Comparison of ENCODE assay signal across 13 mouse cellular contexts in the genomic region with DNA sequence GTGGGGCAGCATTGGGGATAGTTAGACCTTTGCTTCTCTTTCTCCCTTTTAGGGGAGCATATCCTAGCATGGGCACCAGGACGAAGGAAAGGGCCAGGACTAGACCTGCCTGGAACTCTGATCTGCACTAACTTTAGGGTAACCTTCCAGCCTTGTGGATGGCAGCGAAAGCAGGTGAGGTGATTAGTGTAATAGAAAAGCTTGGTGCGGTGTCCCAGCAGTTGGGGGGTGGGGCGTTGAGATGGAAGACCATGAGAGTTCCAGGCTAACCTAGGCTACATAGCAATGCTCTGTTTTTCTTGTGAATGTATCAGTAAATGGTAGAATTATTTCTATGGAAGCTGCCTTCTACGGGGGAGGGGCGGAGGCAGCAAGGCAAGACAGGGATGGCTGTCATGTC. TPM values are rescaled to one million over a fixed set of nuclear protein-coding genes. Genes with fewer than 3 reads are reported as not detected.
DNase-seq lines count a peak whose midpoint lies in the region; ATAC-seq and TF ChIP-seq lines count a peak whose summit lies in the region.
"Had no signal": no experiment of that assay in that cellular context is flagged by ENCODE, and none has a peak within 500 bp of the region (broad histone marks: within the 10 kb centered on the region; RNA-seq: fewer than 3 reads in every experiment).

No protein-coding gene starts in this region.

- H3K9ac ChIP-seq in heart, embryonic 12.5 days, result no peak overlapping the region
- no peak overlapping the region for H3K9ac ChIP-seq in liver, embryonic 15.5 days
- H3K9ac ChIP-seq in liver, embryonic 11.5 days (ENCODE audit: low read depth, low read length), result no peak overlapping the region
- H3K9ac ChIP-seq in embryonic facial prominence, embryonic 15.5 days, result 0 out of 2 replicates have a peak overlapping the region, but pooled peaks have one; percentile 28
- H3K9ac ChIP-seq in liver, postnatal 0 days (replicated peaks), result peak overlapping the region; percentile 44; the same call in 1 of the 2 replicates

- ATAC-seq in heart, embryonic 12.5 days (ENCODE audit: insufficient number of reproducible peaks, low FRiP score), result no peak
- no peak for ATAC-seq in liver, embryonic 15.5 days (ENCODE audit: insufficient read depth)
- no peak for ATAC-seq in liver, embryonic 11.5 days (replicated peaks; ENCODE audit: low FRiP score)
- ATAC-seq in embryonic facial prominence, embryonic 15.5 days (ENCODE audit: insufficient number of reproducible peaks, low FRiP score, low TSS enrichment, low read depth), result no peak
- no peak for ATAC-seq in liver, postnatal 0 days

- no peak for TF ChIP-seq CTCF in liver, postnatal 0 days (IDR thresholded peaks at IDR 0.05; ENCODE audit: low read depth)

- H3K4me1 ChIP-seq in heart, embryonic 12.5 days (replicated peaks), result peaks cover 18% of the 10 kb centered on the region
- H3K4me1 ChIP-seq in liver, embryonic 15.5 days (replicated peaks), result peaks cover 12% of the 10 kb centered on the region
- H3K4me1 ChIP-seq in liver, embryonic 11.5 days (replicated peaks; ENCODE audit: control insufficient read depth, insufficient read depth, low read length), result peaks cover 11% of the 10 kb centered on the region
- H3K4me1 ChIP-seq in embryonic facial prominence, embryonic 15.5 days, result peaks cover 30% of the 10 kb centered on the region
- H3K4me1 ChIP-seq in liver, postnatal 0 days (ENCODE audit: insufficient read depth), result peaks cover 23% of the 10 kb centered on the region

- no peaks in the 10 kb centered on the region for H3K9me3 ChIP-seq in heart, embryonic 12.5 days (replicated peaks)
- H3K9me3 ChIP-seq in liver, embryonic 15.5 days (replicated peaks), result no peaks in the 10 kb centered on the region
- H3K9me3 ChIP-seq in liver, embryonic 11.5 days (ENCODE audit: control insufficient read depth, low read length), result no peaks in the 10 kb centered on the region
- no peaks in the 10 kb centered on the region for H3K9me3 ChIP-seq in embryonic facial prominence, embryonic 15.5 days (replicated peaks)
- H3K9me3 ChIP-seq in liver, postnatal 0 days (ENCODE audit: low read length), result no peaks in the 10 kb centered on the region

- WGBS in heart, embryonic 12.5 days, result 80% methylated on average over 6 of the region's 6 CpGs
- WGBS in liver, embryonic 15.5 days (ENCODE audit: insufficient replicate concordance), result 68% methylated on average over 6 of the region's 6 CpGs
- 87% methylated on average over 6 of the region's 6 CpGs for WGBS in liver, embryonic 11.5 days
- WGBS in embryonic facial prominence, embryonic 15.5 days, result 90% methylated on average over 6 of the region's 6 CpGs
- WGBS in liver, postnatal 0 days (ENCODE audit: insufficient replicate concordance), result 83% methylated on average over 6 of the region's 6 CpGs

- no peak overlapping the region for H3K4me2 ChIP-seq in heart, embryonic 12.5 days
- H3K4me2 ChIP-seq in liver, embryonic 15.5 days, result peak overlapping the region; percentile 42
- no peak overlapping the region for H3K4me2 ChIP-seq in liver, embryonic 11.5 days
- H3K4me2 ChIP-seq in embryonic facial prominence, embryonic 15.5 days (replicated peaks), result peak overlapping the region; percentile 86
- H3K4me2 ChIP-seq in liver, postnatal 0 days (ENCODE audit: low read depth, low read length), result peak overlapping the region; percentile 82

- no peaks in the 10 kb centered on the region for H3K36me3 ChIP-seq in heart, embryonic 12.5 days
- no peaks in the 10 kb centered on the region for H3K36me3 ChIP-seq in liver, embryonic 15.5 days (replicated peaks)
- H3K36me3 ChIP-seq in liver, embryonic 11.5 days (ENCODE audit: control insufficient read depth, insufficient read depth, low read length), result no peaks in the 10 kb centered on the region
- H3K36me3 ChIP-seq in embryonic facial prominence, embryonic 15.5 days, result 0 out of 2 replicates have a peak, but pooled peaks cover 5% of the 10 kb centered on the region
- no peaks in the 10 kb centered on the region for H3K36me3 ChIP-seq in liver, postnatal 0 days (replicated peaks; ENCODE audit: insufficient read depth, low read length)

- no peak overlapping the region for H3K27ac ChIP-seq in heart, embryonic 12.5 days (ENCODE audit: poor library complexity, severe bottlenecking)
- H3K27ac ChIP-seq in liver, embryonic 15.5 days (replicated peaks), result no peak overlapping the region
- H3K27ac ChIP-seq in liver, embryonic 11.5 days (ENCODE audit: low read depth, low read length), result no peak overlapping the region
- H3K27ac ChIP-seq in embryonic facial prominence, embryonic 15.5 days (replicated peaks), result peak overlapping the region; percentile 94; the same call in 1 of the 2 replicates
- no peak overlapping the region for H3K27ac ChIP-seq in liver, postnatal 0 days (ENCODE audit: low read depth)

- no peak for DNase-seq in heart, postnatal 36 days
- DNase-seq in liver, embryonic 11.5 days (ENCODE audit: low spot score), result no peak
- no peak for DNase-seq in liver, postnatal 0 days
- no peak for DNase-seq in urinary bladder, postnatal 36 days (ENCODE audit: low spot score in 2 of 2)
- DNase-seq in layer of hippocampus, postnatal 10 days (ENCODE audit: low spot score in 2 of 2), result no peak
- DNase-seq: adrenal gland, postnatal 25 days; cerebellum, adult 11-12 months; gastrocnemius, postnatal 25 days; lung, postnatal 10 days had no signal

- H3K4me3 ChIP-seq in heart, embryonic 12.5 days, result 0 out of 2 replicates have a peak overlapping the region, but pooled peaks have one; percentile 43
- 0 out of 2 replicates have a peak overlapping the region, but pooled peaks have one; percentile 39 for H3K4me3 ChIP-seq in liver, embryonic 15.5 days (replicated peaks)
- no peak overlapping the region for H3K4me3 ChIP-seq in liver, embryonic 11.5 days (ENCODE audit: low read depth, low read length)
- H3K4me3 ChIP-seq in embryonic facial prominence, embryonic 15.5 days (replicated peaks), result peak overlapping the region; percentile 57
- peak overlapping the region; percentile 48; the same call in 1 of the 2 replicates for H3K4me3 ChIP-seq in liver, postnatal 0 days (ENCODE audit: low read depth, low read length)
- H3K4me3 ChIP-seq: erythroblast, embryonic 14.5 days had no signal

- intact Hi-C loops in heart, postnatal 36 days (cut with DNase I), result no loop called here

- no peak for TF ChIP-seq EP300 in liver, postnatal 0 days (IDR thresholded peaks at IDR 0.05; ENCODE audit: low read depth)

- peaks cover 7% of the 10 kb centered on the region; the same call in 1 of the 2 replicates for H3K27me3 ChIP-seq in heart, embryonic 12.5 days (replicated peaks)
- peaks cover 63% of the 10 kb centered on the region for H3K27me3 ChIP-seq in liver, embryonic 15.5 days
- peaks cover 25% of the 10 kb centered on the region for H3K27me3 ChIP-seq in liver, embryonic 11.5 days (replicated peaks; ENCODE audit: control insufficient read depth, insufficient read depth, low read length)
- no peaks in the 10 kb centered on the region for H3K27me3 ChIP-seq in embryonic facial prominence, embryonic 15.5 days
- H3K27me3 ChIP-seq in liver, postnatal 0 days (ENCODE audit: insufficient read depth, low read length), result peaks cover 21% of the 10 kb centered on the region; the same call in 1 of the 2 replicates

RNA-seq across cellular contexts. Expression of gene Mtmr11, which starts 1.2 kb away (rescaled TPM):
- 9.0 and 10.7 TPM in 2 replicates for polyA plus RNA-seq in heart, embryonic 12.5 days (2016; fragmentation: Nextera tagmentation; extraction: Ambion mirVana)
- 1 to 10 TPM; 2.0 to 5.6 TPM for total RNA-seq in heart, postnatal 36 days (2021)
- 2.3 and 3.7 TPM in 2 replicates for polyA plus RNA-seq in liver, embryonic 15.5 days (2015; fragmentation: Nextera tagmentation; extraction: Ambion mirVana)
- 6.8 and 8.8 TPM in 2 replicates for polyA plus RNA-seq in liver, embryonic 11.5 days (2014; fragmentation: Nextera tagmentation; extraction: Ambion mirVana)
- 25.7 and 26.6 TPM in 2 replicates for polyA plus RNA-seq in embryonic facial prominence, embryonic 15.5 days (2015; fragmentation: Nextera tagmentation; extraction: Ambion mirVana)
- polyA plus RNA-seq in liver, postnatal 0 days (2015; fragmentation: Nextera tagmentation; extraction: Ambion mirVana), result 2.7 and 3.0 TPM in 2 replicates
- total RNA-seq in layer of hippocampus, postnatal 10 days (2021), result 1 to 10 TPM; 5.5 to 9.2 TPM
- polyA plus RNA-seq: erythroblast, embryonic 14.5 days had no signal

RNA-seq across cellular contexts. Expression of gene Sf3b4, which starts 9.1 kb away (rescaled TPM):
- polyA plus RNA-seq in heart, embryonic 12.5 days (2016; fragmentation: Nextera tagmentation; extraction: Ambion mirVana), result 107 and 108 TPM in 2 replicates
- 10 to 100 TPM; 15.1 to 17.3 TPM for total RNA-seq in heart, postnatal 36 days (2021)
- 73.7 and 76.6 TPM in 2 replicates for polyA plus RNA-seq in liver, embryonic 15.5 days (2015; fragmentation: Nextera tagmentation; extraction: Ambion mirVana)
- 220 and 243 TPM in 2 replicates for polyA plus RNA-seq in liver, embryonic 11.5 days (2014; fragmentation: Nextera tagmentation; extraction: Ambion mirVana)
- 160 and 167 TPM in 2 replicates for polyA plus RNA-seq in embryonic facial prominence, embryonic 15.5 days (2015; fragmentation: Nextera tagmentation; extraction: Ambion mirVana)
- 38.6 and 41.1 TPM in 2 replicates for polyA plus RNA-seq in liver, postnatal 0 days (2015; fragmentation: Nextera tagmentation; extraction: Ambion mirVana)
- total RNA-seq in layer of hippocampus, postnatal 10 days (2021), result 10 to 100 TPM; 54.3 to 55.7 TPM

RNA-seq across cellular contexts. Expression of gene Sv2a, which starts 17.9 kb away (rescaled TPM):
- polyA plus RNA-seq in heart, embryonic 12.5 days (2016; fragmentation: Nextera tagmentation; extraction: Ambion mirVana), result 20.3 and 21.7 TPM in 2 replicates
- 1 to 10 TPM; 3.4 to 9.9 TPM for total RNA-seq in heart, postnatal 36 days (2021)
- 0.23 and 0.26 TPM in 2 replicates for polyA plus RNA-seq in liver, embryonic 15.5 days (2015; fragmentation: Nextera tagmentation; extraction: Ambion mirVana)
- polyA plus RNA-seq in liver, embryonic 11.5 days (2014; fragmentation: Nextera tagmentation; extraction: Ambion mirVana), result 3.5 and 4.3 TPM in 2 replicates
- 4.8 and 5.6 TPM in 2 replicates for polyA plus RNA-seq in embryonic facial prominence, embryonic 15.5 days (2015; fragmentation: Nextera tagmentation; extraction: Ambion mirVana)
- 0.08 and 0.09 TPM in 2 replicates for polyA plus RNA-seq in liver, postnatal 0 days (2015; fragmentation: Nextera tagmentation; extraction: Ambion mirVana)
- total RNA-seq in layer of hippocampus, postnatal 10 days (2021), result 100 to 1,000 TPM; 317 to 343 TPM
- polyA plus RNA-seq: erythroblast, embryonic 14.5 days had no signal

RNA-seq across cellular contexts. Expression of gene Bola1, which starts 56.5 kb away (rescaled TPM):
- 44.4 and 45.6 TPM in 2 replicates for polyA plus RNA-seq in heart, embryonic 12.5 days (2016; fragmentation: Nextera tagmentation; extraction: Ambion mirVana)
- total RNA-seq in heart, postnatal 36 days (2021), result 10 to 100 TPM; 25.1 to 26.9 TPM
- polyA plus RNA-seq in liver, embryonic 15.5 days (2015; fragmentation: Nextera tagmentation; extraction: Ambion mirVana), result 32.1 and 34.6 TPM in 2 replicates
- polyA plus RNA-seq in liver, embryonic 11.5 days (2014; fragmentation: Nextera tagmentation; extraction: Ambion mirVana), result 93.8 and 98.8 TPM in 2 replicates
- polyA plus RNA-seq in embryonic facial prominence, embryonic 15.5 days (2015; fragmentation: Nextera tagmentation; extraction: Ambion mirVana), result 50.9 and 52.6 TPM in 2 replicates
- 49.2 and 49.3 TPM in 2 replicates for polyA plus RNA-seq in liver, postnatal 0 days (2015; fragmentation: Nextera tagmentation; extraction: Ambion mirVana)
- total RNA-seq in layer of hippocampus, postnatal 10 days (2021), result 10 to 100 TPM; 20.9 to 22.8 TPM

RNA-seq across cellular contexts. Expression of gene Hist2h2ab, which starts 56.6 kb away (rescaled TPM):
- not detected in 2 replicates for polyA plus RNA-seq in heart, embryonic 12.5 days (2016; fragmentation: Nextera tagmentation; extraction: Ambion mirVana)
- 1 to 10 TPM; 1.9 to 2.3 TPM for total RNA-seq in heart, postnatal 36 days (2021)
- polyA plus RNA-seq in liver, embryonic 15.5 days (2015; fragmentation: Nextera tagmentation; extraction: Ambion mirVana), result 0.40 and 0.58 TPM in 2 replicates
- polyA plus RNA-seq in liver, embryonic 11.5 days (2014; fragmentation: Nextera tagmentation; extraction: Ambion mirVana), result 0.92 TPM in 1 of 2 replicates, not detected in the other
- polyA plus RNA-seq in embryonic facial prominence, embryonic 15.5 days (2015; fragmentation: Nextera tagmentation; extraction: Ambion mirVana), result not detected in 2 replicates
- polyA plus RNA-seq in liver, postnatal 0 days (2015; fragmentation: Nextera tagmentation; extraction: Ambion mirVana), result 0.46 TPM in 1 of 2 replicates, not detected in the other
- total RNA-seq in layer of hippocampus, postnatal 10 days (2021), result 10 to 100 TPM; 16.7 to 16.8 TPM

Comparison
In these comparisons a context has a peak if more than half of its experiments do, and no peak if none do; other contexts are left out.
1. H3K4me2 ChIP-seq: peak in liver, embryonic 15.5 days (single experiment), embryonic facial prominence, embryonic 15.5 days (single experiment) and liver, postnatal 0 days (single experiment); none in heart, embryonic 12.5 days (single experiment) and liver, embryonic 11.5 days (single experiment).
2. H3K9ac ChIP-seq: peak in embryonic facial prominence, embryonic 15.5 days (single experiment) and liver, postnatal 0 days (single experiment); none in heart, embryonic 12.5 days (single experiment), liver, embryonic 15.5 days (single experiment) and liver, embryonic 11.5 days (single experiment).